Mouse (Mus musculus): ENCODE measurements at regions not wholly inside any gene's neighbourhood (a gene's known extent, or its start where the extent isn't known, plus 50 kb on each side); places are given as distances from the start of the nearest gene placed in this dataset.
"Not testable (repeated sequence)": the region's sequence is repeated elsewhere in the genome, so short reads cannot be mapped to it uniquely, and the experiment has no call there.

DNA sequence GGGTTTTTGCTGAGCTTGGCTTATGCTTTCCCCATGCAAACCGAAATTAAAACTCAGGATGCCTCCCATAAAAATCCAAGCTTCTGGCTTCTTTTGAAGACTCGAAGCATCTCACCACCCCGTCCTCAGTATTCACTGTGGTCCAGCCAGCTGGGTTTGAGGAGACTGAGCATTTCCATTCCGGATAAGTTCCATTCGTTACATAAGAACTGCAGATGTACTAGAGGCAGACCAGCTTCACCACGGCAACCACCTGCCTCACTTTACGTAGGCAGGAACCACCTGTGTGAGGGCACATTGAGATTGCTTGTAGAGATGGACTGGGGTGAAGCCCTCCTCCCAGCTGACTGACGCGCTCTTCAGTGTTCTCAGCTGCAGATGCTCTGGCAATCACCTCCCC lies 199.9 kb upstream of the Fbxl7 start:
- ATAC-seq (no peak), DNase-seq (ENCODE audit: low spot score) (no peak)
- no peaks in the 10 kb centered on the region for H3K27me3 ChIP-seq (replicated peaks; ENCODE audit: insufficient read depth, low read length)
- no peaks in the 10 kb centered on the region for H3K4me1 ChIP-seq (ENCODE audit: insufficient read depth, low read depth, low read length)
- H3K9me3 ChIP-seq (ENCODE audit: low read length): no peaks in the 10 kb centered on the region
- TF ChIP-seq EP300 (IDR thresholded peaks at IDR 0.05) (no peak), CTCF (IDR thresholded peaks at IDR 0.05) (no peak)
- H3K4me3 ChIP-seq (ENCODE audit: low read depth, low read length): no peak overlapping the region
- H3K4me2 ChIP-seq (replicated peaks; ENCODE audit: low read depth, low read length): no peak overlapping the region
- H3K27ac ChIP-seq (ENCODE audit: low read length): no peak overlapping the region
- 91% methylated on average over 9 of the region's 9 CpGs for WGBS
- H3K9ac ChIP-seq (replicated peaks; ENCODE audit: low read depth): no peak overlapping the region
- H3K36me3 ChIP-seq (ENCODE audit: insufficient read depth, low read length): no peaks in the 10 kb centered on the region

GRCm38 (mm10) chr15:27101610-27102009 lies 206.2 kb upstream of the Fbxl7 start:
- not testable (repeated sequence) for H3K4me2 ChIP-seq (replicated peaks; ENCODE audit: low read depth, low read length); H3K27me3 ChIP-seq (replicated peaks; ENCODE audit: insufficient read depth, low read length); H3K4me1 ChIP-seq (ENCODE audit: insufficient read depth, low read depth, low read length); H3K36me3 ChIP-seq (ENCODE audit: insufficient read depth, low read length); H3K27ac ChIP-seq (ENCODE audit: low read length); H3K9ac ChIP-seq (replicated peaks; ENCODE audit: low read depth); ATAC-seq; H3K9me3 ChIP-seq (ENCODE audit: low read length); DNase-seq (ENCODE audit: low spot score); H3K4me3 ChIP-seq (ENCODE audit: low read depth, low read length)
- 50% methylated on average over 2 of the region's 2 CpGs for WGBS

DNA sequence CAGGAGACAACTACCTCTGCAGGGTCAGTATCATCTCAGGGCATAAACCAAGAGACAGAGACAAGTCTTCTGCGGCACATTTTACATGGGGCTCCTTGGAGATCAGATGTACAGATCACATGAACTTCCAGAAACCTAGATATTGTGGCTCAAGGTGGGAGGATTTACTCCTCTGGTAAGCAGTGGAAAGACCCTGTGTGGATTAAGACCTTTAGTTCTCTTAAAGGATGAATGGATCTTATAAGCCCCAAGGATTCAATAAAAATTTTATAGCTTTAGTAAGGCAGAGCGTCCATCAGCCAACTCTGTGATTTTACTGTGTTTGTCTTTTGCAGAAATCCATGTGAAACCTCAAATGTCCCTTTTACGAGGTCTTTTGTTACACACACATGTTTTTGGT lies 213.8 kb upstream of the Fbxl7 start:
- no peak overlapping the region for H3K27ac ChIP-seq (ENCODE audit: low read length)
- ATAC-seq (no peak), DNase-seq (ENCODE audit: low spot score) (no peak)
- H3K9ac ChIP-seq (replicated peaks; ENCODE audit: low read depth): no peak overlapping the region
- 84% methylated on average over 3 of the region's 3 CpGs for WGBS
- no peaks in the 10 kb centered on the region for H3K4me1 ChIP-seq (ENCODE audit: insufficient read depth, low read depth, low read length)
- no peak overlapping the region for H3K4me2 ChIP-seq (replicated peaks; ENCODE audit: low read depth, low read length)
- no peaks in the 10 kb centered on the region for H3K9me3 ChIP-seq (ENCODE audit: low read length)
- no peak for TF ChIP-seq CTCF (IDR thresholded peaks at IDR 0.05)
- TF ChIP-seq EP300 (IDR thresholded peaks at IDR 0.05): no peak
- H3K36me3 ChIP-seq (ENCODE audit: insufficient read depth, low read length): no peaks in the 10 kb centered on the region
- no peaks in the 10 kb centered on the region for H3K27me3 ChIP-seq (replicated peaks; ENCODE audit: insufficient read depth, low read length)
- H3K4me3 ChIP-seq (ENCODE audit: low read depth, low read length): no peak overlapping the region

- ATAC-seq (no peak), DNase-seq (ENCODE audit: low spot score) (no peak)
- WGBS: 26% methylated on average over 1 of the region's 1 CpGs
- Histone ChIP-seq H3K4me3 (ENCODE audit: low read depth, low read length) (no peak overlapping the region), H3K4me1 (ENCODE audit: insufficient read depth, low read depth, low read length) (no peaks in the 10 kb centered on the region), H3K4me2 (replicated peaks; ENCODE audit: low read depth, low read length) (no peak overlapping the region), H3K27ac (ENCODE audit: low read length) (no peak overlapping the region), H3K27me3 (replicated peaks; ENCODE audit: insufficient read depth, low read length) (no peaks in the 10 kb centered on the region), H3K9me3 (ENCODE audit: low read length) (no peaks in the 10 kb centered on the region), H3K36me3 (ENCODE audit: insufficient read depth, low read length) (no peaks in the 10 kb centered on the region), H3K9ac (replicated peaks; ENCODE audit: low read depth) (no peak overlapping the region)
- TF ChIP-seq EP300 (IDR thresholded peaks at IDR 0.05): no peak
- no peak for TF ChIP-seq CTCF (IDR thresholded peaks at IDR 0.05)
These were observed 234.3 kb upstream of the Fbxl7 start for GRCm38 (mm10) chr15:27129697-27130096.

DNA sequence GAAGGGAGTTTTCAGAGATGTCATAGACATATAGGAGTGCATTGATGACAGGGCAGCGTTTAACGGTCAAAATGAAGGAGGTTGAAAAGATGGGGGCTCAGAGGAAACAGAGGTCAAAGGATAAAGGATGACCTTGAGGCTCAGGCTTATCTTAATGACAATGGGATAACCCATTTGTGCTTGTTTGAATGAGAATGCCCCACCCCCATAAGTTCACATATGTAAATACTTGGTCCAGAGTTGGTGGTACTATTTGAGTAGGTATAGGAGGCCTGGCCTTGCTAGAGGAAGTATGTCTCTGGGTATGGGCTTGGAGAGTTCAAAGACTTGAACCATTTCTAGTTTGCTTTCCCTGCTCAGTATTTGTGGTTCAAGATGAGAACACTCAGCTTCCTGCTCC lies 237.4 kb upstream of the Fbxl7 start:
- Histone ChIP-seq H3K4me1 (ENCODE audit: insufficient read depth, low read depth, low read length) (no peaks in the 10 kb centered on the region), H3K36me3 (ENCODE audit: insufficient read depth, low read length) (no peaks in the 10 kb centered on the region), H3K9ac (replicated peaks; ENCODE audit: low read depth) (no peak overlapping the region), H3K9me3 (ENCODE audit: low read length) (no peaks in the 10 kb centered on the region), H3K4me3 (ENCODE audit: low read depth, low read length) (no peak overlapping the region), H3K27ac (ENCODE audit: low read length) (no peak overlapping the region), H3K4me2 (replicated peaks; ENCODE audit: low read depth, low read length) (no peak overlapping the region), H3K27me3 (replicated peaks; ENCODE audit: insufficient read depth, low read length) (no peaks in the 10 kb centered on the region)
- DNase-seq (ENCODE audit: low spot score) (no peak), ATAC-seq (no peak)
- TF ChIP-seq EP300 (IDR thresholded peaks at IDR 0.05): no peak
- no peak for TF ChIP-seq CTCF (IDR thresholded peaks at IDR 0.05)
- 82% methylated on average over 2 of the region's 2 CpGs for WGBS

- no peak overlapping the region for H3K27ac ChIP-seq (ENCODE audit: low read length)
- no peak overlapping the region for H3K9ac ChIP-seq (replicated peaks; ENCODE audit: low read depth)
- ATAC-seq (no peak), DNase-seq (ENCODE audit: low spot score) (no peak)
- TF ChIP-seq CTCF (IDR thresholded peaks at IDR 0.05): no peak
- TF ChIP-seq EP300 (IDR thresholded peaks at IDR 0.05): no peak
- no peak overlapping the region for H3K4me2 ChIP-seq (replicated peaks; ENCODE audit: low read depth, low read length)
- H3K36me3 ChIP-seq (ENCODE audit: insufficient read depth, low read length): no peaks in the 10 kb centered on the region
- 65% methylated on average over 5 of the region's 5 CpGs for whole genome bisulfite sequencing
- no peaks in the 10 kb centered on the region for H3K4me1 ChIP-seq (ENCODE audit: insufficient read depth, low read depth, low read length)
- H3K27me3 ChIP-seq (replicated peaks; ENCODE audit: insufficient read depth, low read length): no peaks in the 10 kb centered on the region
- no peak overlapping the region for H3K4me3 ChIP-seq (ENCODE audit: low read depth, low read length)
- no peaks in the 10 kb centered on the region for H3K9me3 ChIP-seq (ENCODE audit: low read length)
These were observed 242.2 kb upstream of the Fbxl7 start for GRCm38 (mm10) chr15:27137580-27137979.

GRCm38 (mm10) chr15:27145860-27146259 lies 250.5 kb upstream of the Fbxl7 start:
- Histone ChIP-seq H3K27me3 (replicated peaks; ENCODE audit: insufficient read depth, low read length) (no peaks in the 10 kb centered on the region), H3K4me2 (replicated peaks; ENCODE audit: low read depth, low read length) (no peak overlapping the region), H3K27ac (ENCODE audit: low read length) (no peak overlapping the region), H3K36me3 (ENCODE audit: insufficient read depth, low read length) (no peaks in the 10 kb centered on the region), H3K4me3 (ENCODE audit: low read depth, low read length) (no peak overlapping the region), H3K9ac (replicated peaks; ENCODE audit: low read depth) (no peak overlapping the region), H3K9me3 (ENCODE audit: low read length) (no peaks in the 10 kb centered on the region), H3K4me1 (ENCODE audit: insufficient read depth, low read depth, low read length) (no peaks in the 10 kb centered on the region)
- 68% methylated on average over 6 of the region's 6 CpGs for whole genome bisulfite sequencing
- DNase-seq (ENCODE audit: low spot score) (no peak), ATAC-seq (no peak)
- no peak for TF ChIP-seq CTCF (IDR thresholded peaks at IDR 0.05)
- TF ChIP-seq EP300 (IDR thresholded peaks at IDR 0.05): no peak
